Mouse (Mus musculus) gastrocnemius, postnatal 14 days (tissue): ENCODE results near the gene Fermt2. TPM values are rescaled to one million over a fixed set of nuclear protein-coding genes. Genes with fewer than 3 reads are reported as not detected.
"Not testable (repeated sequence)": the region's sequence is repeated elsewhere in the genome, so short reads cannot be mapped to it uniquely, and the experiment has no call there.

Experiments
- DNase-seq: peaks from one replicate; pipeline ENCODE4 v3.0.0; 2021; ENCODE audit warnings: mixed read lengths
- intact Hi-C: fragments of 180-260 bp; cut with DNase I; formaldehyde crosslinking; loops from one replicate; pipeline ENCODE4 v1.15.1; 2025; ENCODE audit warnings: low total_unique reads
- total RNA-seq, 2 experiments: library from RNA; stranded (reverse); gene quantifications; 2 replicates each; pipeline ENCODE4 v1.2.3; 2021

Fermt2 gene
- total RNA-seq, 2 experiments from 2014 or later = 180 to 188 TPM

DNA sequence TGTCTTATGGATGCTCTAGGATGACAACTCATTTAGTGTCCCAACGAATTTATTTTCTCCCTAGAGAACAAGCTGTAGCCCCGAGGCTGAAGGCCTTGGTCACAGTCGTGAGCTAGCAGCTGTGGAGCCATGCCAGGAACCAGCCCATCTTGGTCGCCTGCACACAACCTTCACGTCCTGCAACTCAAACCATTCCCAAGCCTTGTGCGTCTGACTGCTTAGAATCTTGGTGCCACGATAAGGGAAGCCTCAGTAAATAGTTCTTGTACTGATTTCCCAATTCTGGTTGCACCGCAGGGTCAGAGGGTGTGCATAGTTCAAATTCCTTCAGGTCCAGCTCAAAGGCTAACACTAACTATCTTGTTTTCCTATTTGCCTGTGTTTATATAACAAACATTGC, 52.3 kb downstream of the Fermt2 start:
- no peak for DNase-seq
- intact Hi-C loops = loop anchor here (10.0 kb wide), 1 partner anchor 57 kb away; the partner anchor contains the start of gene Fermt2

DNA sequence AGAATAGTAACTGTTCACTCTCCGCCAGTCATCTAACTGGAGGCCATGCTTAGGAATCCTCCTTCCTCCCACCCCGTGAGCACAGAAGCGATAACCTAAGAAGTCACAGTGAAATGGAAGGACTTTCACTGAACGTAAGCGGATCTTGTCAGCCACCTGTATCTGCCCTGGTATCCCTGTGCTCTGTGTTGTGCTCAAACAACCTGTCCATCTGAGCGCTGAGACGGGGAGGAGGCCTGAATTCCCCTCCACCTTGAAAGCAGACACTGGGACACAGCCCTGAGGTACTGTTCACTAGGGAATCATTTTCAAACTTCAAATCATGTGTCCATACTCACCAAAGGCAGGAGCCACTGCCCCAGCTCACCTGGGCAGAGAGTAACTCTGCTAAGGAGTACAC, 52.9 kb downstream of the Fermt2 start:
- intact Hi-C loops = loop anchor here (10.0 kb wide), 1 partner anchor 58 kb away; the partner anchor contains the start of gene Fermt2
- no peak for DNase-seq

DNA sequence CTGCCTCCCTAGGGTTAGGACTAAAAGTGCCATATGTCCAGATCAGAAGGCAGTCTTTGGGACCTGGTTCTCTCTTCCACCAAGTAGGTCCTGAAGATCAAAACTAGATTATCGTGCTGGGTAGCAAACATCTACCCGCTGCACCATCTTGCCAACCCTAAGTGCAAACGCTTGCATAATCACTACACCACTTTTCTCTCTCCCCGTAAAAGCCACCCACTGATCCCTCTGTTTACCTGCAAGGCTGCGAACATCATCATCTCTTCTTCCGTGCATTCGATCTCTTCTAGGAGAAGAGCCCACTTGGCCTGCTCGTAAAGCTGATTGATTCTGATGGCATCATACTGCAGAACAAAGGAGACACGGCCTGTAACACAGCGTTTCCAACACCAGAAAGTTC, 57.4 kb downstream of the Fermt2 start:
- intact Hi-C loops = loop anchor here (10.0 kb wide), 1 partner anchor 62 kb away; the partner anchor contains the start of gene Fermt2
- DNase-seq = no peak

DNA sequence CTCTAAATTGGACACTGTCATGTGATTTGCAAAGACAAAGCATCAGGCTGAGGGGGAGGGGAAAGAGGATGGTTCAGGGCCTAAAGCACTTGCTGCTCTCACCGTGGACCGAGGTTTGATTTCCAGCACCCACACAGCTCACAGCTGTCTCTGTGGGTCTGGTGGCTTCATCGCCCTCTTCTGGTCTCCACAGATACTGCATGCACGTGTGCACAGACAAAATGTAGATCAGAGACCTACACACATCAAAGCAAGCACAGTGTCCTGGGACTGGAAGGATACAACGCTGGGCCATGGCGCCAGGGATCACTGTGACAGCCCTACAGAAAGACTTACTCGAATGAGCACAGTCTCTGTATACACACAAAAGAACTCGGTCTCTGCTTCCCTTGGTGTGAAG, 60.5 kb downstream of the Fermt2 start:
- DNase-seq = no peak

DNA sequence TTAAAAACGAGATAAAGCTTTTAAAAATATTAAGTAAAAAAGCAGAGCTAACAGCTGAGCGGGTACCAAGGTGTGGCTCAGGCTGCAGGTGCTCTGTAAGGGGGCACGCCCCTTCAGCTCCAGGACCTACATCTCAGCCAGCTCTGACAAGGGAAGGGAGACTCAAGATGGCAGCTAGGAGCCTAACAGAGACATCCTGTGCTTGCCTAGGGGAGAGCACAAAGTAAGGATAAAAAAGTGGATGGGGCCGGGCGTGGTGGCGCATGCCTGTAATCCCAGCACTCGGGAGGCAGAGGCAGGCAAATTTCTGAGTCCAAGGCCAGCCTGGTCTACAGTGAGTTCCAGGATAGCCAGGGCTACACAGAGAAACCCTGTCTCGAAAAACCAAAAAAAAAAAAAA, 63.5 kb downstream of the Fermt2 start:
- intact Hi-C loops, DNase-seq: not testable (repeated sequence)

More for the DNA sequence above, 60.5 kb downstream of the Fermt2 start:
- intact Hi-C loops = no loop called here

DNA sequence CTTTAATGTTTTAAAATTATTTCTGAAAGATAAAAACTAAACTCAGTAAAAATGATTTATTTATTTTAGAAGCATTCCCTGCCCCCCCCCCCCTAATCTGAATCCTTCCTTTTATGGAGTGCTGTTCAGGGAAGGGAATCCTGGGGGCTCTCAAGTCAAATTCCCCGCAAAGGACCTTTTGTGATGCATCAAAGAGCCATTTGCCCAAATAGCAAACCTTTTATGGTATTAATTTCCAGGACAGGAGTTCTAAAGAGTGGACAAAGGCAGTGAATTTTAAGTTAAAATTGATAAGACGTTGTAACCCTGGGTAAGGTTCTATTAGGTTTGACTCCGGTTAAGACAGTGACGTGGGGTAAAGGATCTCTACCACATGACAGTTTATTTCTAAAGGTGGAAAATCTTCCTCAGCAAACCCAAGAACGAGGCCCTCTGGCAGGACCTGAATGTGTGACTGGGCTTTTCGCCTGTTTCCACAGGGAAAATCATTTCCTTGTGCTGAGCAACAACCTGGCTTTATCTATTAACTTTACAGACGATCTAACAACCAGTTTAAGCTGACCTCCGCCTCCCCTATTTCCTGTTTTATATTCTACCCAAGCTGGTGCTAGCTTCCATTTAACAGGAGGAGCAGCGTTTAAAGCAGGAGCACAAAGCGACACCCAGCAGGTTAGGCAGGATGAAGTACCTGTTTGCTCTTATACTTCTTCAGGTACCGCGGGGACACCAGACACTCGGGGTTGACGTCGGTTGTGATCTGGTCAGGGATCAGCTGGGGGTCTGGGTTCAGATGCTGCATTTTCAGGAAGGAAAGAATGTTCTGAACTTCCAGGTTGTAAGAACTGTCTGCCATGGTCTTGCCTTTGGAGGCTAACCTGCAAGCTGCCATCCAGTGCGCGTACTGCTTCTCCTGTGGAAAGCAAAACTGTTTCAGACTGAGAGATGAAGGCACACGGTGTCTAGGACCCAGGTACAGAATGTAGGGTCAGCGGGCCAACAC, 65.6 kb downstream of the Fermt2 start:
- DNase-seq = no peak
- intact Hi-C loops = no loop called here

DNA sequence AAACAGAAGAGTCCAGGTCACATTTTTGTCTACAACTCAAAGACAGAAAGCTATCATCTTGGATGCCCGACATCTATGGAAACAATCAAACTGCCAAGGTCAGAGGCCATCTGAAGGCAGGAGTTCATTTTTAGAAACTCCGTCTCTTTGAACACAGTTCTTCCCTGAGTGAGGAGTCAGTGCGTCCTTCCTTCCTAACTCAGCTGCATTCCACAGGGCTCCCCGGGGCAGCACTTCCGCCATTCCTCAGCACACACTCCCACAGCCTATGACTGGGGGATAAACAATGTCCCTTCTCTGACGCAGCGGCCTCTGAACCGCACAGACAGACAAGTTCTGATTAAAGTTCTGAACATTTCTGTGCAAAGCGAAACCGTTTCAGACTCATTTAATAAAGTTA, 66.3 kb downstream of the Fermt2 start:
- intact Hi-C loops = no loop called here
- no peak for DNase-seq

DNA sequence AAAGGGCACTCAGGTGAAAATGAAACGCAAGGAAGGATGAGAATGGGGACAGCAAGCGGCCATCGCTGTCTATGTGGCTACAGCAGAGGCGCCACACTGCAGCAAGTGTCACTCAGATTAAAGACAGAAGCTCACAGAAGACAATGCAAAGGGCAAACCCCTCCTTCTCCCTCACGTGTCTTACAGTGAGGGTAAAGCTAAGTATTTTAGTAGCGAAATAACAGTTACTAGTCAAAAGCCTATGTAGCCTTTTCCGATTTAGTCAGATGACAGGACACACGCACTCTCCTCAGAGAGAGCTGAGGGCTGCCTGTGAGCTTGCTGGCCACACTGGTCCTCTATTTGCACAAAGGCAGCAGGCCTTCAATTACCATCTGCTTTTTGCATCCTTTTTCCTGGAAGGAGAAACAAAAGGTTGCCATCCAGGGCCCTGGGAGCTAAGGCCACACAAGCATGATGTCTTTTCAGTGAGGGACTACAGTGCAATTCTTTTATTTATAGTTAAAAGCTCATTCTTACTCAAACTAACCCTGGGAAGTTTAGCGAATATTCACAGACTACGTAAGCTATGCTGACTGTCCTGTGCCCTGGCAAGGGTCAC, 66.9 kb downstream of the Fermt2 start:
- intact Hi-C loops = no loop called here

DNA sequence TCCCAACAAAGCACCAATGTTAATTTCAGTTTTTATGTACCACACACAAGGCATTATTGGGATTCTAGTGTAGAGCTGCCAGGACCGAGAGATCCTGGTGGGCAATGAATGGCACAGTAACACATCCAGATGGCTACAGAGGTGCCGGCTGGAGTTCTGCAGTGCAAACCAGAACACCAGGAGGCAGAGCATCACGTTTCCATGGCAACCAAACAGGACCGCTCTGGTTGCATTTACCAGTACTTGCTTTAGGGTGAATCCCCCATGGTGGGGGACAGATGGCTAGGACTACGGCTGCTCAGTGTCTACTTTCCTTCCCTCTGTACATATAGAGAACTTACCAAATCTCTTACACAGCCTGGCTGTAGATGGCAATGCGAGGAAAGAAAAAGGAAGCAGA, 67.5 kb downstream of the Fermt2 start:
- no peak for DNase-seq
- intact Hi-C loops = no loop called here

More for the DNA sequence above, 66.9 kb downstream of the Fermt2 start:
- DNase-seq = no peak

DNA sequence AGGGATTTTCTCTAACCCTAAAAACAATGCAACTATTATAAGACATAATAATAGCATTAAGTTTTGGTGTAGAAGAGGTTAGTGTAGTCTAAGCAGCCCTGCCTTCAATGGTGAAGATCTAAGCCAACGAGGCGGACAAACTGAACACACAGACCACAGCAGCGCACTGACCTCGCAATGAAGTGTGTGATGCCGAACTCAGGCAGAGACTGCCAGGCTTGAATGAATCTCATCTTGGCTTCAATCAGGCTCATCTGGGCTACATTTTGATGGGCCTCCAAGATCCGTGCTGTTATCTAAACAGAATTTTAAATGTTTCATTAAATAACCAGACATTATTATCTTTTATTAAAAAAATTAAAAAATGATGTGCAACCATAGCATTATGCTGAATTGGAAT, 68.0 kb downstream of the Fermt2 start:
- intact Hi-C loops = no loop called here
- no peak for DNase-seq

DNA sequence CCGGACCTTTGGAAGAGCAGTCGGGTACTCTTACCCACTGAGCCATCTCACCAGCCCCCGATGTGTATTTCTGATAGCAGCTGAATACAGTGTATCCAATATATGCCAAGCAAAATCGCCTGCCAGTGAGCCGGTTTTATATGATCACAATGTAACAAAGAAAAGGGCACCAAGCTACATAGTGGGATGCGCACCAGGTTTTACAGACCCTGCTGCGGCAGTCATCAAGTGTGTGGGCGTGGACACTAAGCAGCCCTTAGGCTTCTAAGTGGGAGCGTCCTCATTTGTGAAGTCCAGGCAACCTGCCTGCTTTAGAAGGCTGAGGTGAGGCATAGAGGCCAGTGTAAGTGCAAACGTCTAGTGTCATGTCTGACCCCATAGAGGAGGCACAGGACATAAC, 69.4 kb downstream of the Fermt2 start:
- no peak for DNase-seq
- intact Hi-C loops = no loop called here

DNA sequence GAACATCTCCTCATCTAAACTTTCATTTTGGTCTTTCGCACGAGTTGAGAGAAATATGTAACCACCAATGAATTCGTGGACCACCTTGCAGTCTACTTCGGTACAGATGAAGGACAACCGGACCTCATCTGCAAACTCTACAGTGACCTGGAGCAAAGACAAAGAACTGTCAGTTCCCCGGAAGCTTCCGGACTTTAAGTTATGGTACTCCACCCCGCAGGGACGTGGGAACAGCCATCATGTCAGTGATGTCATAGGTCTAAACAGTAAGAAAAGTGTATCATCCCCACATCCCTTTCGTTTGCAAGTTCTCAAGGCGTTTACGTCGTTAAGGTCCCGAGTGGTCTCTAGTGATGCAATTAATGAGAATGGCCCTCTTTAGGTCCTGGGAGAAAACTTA, 70.0 kb downstream of the Fermt2 start:
- no peak for DNase-seq
- intact Hi-C loops = no loop called here

DNA sequence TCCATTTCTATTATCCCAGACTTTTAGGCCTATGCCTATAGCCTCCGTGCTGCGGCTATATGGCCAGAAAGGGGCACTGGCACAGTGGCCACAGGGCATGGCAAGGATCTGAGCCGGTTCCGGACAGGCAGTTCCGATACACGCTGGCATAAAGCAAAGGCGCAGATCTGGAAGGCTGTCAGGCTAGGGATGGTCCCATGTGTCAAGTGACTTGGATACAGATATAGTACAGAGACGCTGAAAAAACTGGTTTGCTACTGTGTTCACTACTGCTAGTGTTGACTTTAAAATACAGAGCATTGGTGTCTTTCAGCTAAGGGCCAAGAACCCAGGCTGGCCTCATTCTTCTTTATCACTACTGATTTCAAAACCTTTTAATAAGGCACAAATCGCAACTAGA, 72.9 kb downstream of the Fermt2 start:
- DNase-seq = no peak
- intact Hi-C loops = no loop called here

DNA sequence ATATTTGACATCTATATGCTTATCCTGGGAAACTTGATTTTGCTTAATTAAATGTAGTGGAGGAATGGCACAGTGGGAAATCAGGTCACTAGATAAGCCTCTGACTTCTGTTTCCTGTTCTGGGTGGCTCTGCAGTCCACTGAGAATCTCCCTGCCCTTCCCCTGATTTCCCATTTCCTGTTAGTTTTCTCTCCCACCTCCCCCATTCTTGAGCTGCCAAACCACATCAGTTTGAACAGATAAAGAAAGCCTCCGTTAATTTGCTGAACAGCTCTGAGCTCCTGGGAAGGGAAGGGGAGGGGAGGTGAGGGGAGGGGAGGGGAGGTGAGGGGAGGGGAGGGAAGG, 73.4 kb downstream of the Fermt2 start:
- intact Hi-C loops = no loop called here
- DNase-seq = no peak

DNA sequence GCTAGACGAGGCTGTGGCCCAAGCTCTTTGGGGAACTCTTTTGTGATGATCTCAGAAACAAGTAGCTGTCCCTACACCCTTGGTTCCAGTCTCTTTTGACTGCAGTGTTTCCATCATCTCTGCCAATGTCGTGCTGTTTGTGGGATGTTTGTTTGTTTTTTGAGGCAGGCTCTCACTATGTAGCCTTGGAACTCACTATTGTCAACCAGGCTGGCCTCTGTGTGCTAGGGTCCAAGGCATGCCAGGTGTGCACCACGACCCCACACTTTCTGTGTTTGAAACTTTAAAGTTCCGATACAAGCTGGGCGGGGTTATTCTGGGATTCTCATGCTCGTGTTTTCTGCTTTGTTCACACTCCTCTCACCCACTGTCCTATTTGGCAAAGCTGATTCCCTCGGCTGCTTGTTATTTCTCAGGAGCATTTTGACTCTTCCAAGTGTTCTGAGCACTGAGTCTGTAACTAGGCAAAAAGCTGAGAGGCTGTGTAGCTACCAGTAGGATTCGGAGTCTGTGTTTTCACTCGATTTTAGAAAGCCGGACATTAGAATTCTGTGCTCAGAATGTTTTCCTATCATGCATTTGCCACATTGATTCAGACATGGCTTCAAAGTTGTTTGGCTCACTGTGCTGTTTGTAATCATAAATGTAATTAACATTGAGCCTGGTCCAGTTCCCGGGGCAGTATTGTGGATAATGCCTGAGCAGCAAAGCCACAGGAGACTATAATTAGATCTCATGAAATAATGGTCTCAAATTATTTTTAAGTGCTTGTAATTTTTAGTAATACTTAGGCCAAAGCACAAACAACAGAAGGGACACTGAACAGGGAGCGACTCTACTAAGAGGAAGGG, 74.0 kb downstream of the Fermt2 start:
- intact Hi-C loops = no loop called here
- no peak for DNase-seq

DNA sequence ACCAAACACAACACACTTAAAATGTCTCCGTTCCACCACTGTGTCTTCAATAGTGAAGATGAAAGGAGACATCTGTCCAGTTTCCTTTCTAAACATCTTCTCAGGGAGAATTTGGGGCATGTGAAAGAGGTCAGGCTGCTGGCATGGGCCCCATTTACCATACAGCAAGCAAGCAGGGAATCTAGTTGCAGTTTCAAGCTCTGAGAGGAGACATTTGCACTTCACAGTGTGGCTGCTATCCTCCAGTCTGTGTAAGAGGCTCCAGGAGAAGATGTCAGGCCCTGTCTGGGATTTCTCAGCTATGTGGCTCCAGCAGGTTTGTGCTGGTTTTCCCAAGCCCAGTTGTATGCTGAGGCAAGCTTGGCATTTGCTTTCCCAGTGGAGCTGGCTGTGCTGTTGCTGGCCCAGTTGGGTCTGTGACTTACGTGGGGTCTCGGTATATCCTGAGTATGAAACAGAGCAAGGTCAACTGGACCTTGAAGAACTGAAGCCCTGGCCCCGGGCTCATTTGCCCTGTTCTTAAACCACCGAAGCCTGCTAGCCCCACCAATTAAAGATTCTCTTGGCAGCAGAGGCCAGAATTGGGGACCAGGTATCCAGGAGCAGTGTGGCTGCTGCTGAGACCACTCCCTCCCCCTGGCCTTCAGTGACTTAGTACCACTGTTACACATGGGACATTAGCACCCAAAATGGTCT, 76.2 kb downstream of the Fermt2 start:
- intact Hi-C loops = no loop called here
- no peak for DNase-seq

DNA sequence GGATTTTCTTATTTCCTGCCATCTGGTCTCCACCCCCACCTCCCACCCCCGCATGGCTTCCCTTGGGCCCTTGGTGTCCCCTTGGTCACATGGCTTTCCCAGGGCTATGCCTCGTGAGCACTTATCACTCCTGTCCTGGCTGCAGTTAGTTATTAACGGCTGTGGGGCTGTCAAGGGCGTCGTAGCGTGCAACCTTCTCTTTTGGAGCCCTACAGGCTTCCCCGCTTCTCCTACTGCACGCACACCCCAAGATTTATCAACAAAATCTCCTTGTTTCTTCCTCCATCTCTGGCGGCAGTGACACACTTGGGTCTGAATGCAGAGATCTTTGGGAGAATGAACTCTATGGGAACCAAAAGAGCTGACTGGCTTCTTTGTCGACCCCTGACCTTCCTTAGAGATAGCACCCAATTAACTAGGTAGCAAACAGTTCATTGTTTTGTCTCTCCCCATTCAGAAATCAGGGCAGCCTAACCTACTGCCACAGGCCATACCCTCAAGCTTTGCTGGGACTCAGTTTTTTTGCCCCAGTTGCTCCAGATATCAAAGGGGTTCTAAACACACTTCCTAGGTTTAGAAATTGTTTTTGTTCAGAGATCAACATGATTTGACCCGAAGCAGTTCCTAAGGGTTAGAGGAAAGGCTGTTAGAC, 76.9 kb downstream of the Fermt2 start:
- intact Hi-C loops = no loop called here
- no peak for DNase-seq

DNA sequence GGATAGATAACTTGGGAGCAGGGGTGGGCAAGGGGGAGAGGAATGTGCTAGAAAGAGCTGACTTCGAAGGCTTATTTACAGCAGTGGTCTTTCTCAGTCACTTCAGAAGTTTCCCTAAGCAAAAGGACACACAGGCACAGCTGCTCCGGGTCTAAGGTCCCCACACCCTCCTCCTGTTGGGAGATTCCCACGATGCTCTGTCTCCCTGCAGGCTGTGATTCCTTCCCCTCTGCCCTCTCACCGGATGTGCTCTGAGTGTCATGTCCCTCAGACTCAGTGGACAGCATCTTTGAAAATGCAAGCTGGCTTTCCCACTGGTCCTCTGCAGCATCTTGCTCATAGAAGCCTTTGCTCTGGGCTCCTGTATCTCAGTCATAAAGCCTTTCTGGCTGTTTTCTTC, 77.8 kb downstream of the Fermt2 start:
- DNase-seq = no peak
- intact Hi-C loops = no loop called here

DNA sequence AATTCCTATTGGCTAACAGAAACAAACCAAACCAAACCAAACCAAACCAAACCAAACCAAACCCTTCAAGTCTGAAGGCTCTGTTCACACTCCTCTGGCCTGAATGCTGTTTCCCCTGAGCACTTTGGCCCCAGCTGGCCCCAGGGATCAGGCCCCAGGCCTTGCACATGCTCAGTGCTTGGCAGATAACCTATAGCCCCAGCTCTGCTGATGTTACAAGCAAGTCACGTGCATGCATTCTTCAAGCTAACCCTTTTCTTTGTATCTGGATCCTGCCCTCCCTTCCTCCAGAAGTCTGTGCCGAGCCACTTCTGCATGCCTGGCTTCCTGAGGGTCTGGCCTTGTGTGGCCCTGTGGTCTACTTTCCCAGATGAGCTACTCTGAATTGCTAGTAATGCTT, 78.8 kb downstream of the Fermt2 start:
- DNase-seq = no peak
- intact Hi-C loops = no loop called here
